Mouse (Mus musculus): ENCODE data around the gene Tmem74b. TPM values are rescaled to one million over a fixed set of nuclear protein-coding genes. Genes with fewer than 3 reads are reported as not detected.

The Tmem74b gene
- polyA plus RNA-seq, 1 experiment from 2014 or later = 1.1 TPM

Other genes with a start within 250 kb of the Tmem74b start
- not detected in 2 replicates for gene 4921509C19Rik, start 225.9 kb upstream of the Tmem74b start, polyA plus RNA-seq (2015; fragmentation: Nextera tagmentation; extraction: Ambion mirVana)
- 250 and 255 TPM in 2 replicates for gene Nsfl1c, start 207.8 kb upstream of the Tmem74b start, polyA plus RNA-seq (2015; fragmentation: Nextera tagmentation; extraction: Ambion mirVana)
- gene Fkbp1a, start 159.5 kb upstream of the Tmem74b start, polyA plus RNA-seq (2015; fragmentation: Nextera tagmentation; extraction: Ambion mirVana) = 723 and 752 TPM in 2 replicates
- gene Sdcbp2, start 129.4 kb upstream of the Tmem74b start, polyA plus RNA-seq (2015; fragmentation: Nextera tagmentation; extraction: Ambion mirVana) = 1.7 and 2.4 TPM in 2 replicates
- gene Snph, start 69.4 kb upstream of the Tmem74b start, polyA plus RNA-seq (2015; fragmentation: Nextera tagmentation; extraction: Ambion mirVana) = 0.44 and 0.63 TPM in 2 replicates
- gene Rad21l, start 33.5 kb upstream of the Tmem74b start, polyA plus RNA-seq (2015; fragmentation: Nextera tagmentation; extraction: Ambion mirVana) = not detected in 2 replicates
- gene Psmf1, start 42.2 kb downstream of the Tmem74b start, polyA plus RNA-seq (2015; fragmentation: Nextera tagmentation; extraction: Ambion mirVana) = 49.3 and 50.2 TPM in 2 replicates
- gene Rspo4, start 140.9 kb downstream of the Tmem74b start, polyA plus RNA-seq (2015; fragmentation: Nextera tagmentation; extraction: Ambion mirVana) = 0.09 TPM in 1 of 2 replicates, not detected in the other
- 2.8 and 3.0 TPM in 2 replicates for gene Angpt4, start 209.2 kb downstream of the Tmem74b start, polyA plus RNA-seq (2015; fragmentation: Nextera tagmentation; extraction: Ambion mirVana)

Data from kidney, embryonic 16.5 days (tissue).